ENCODE assay signal across 10 mouse cellular contexts in genomic region chr4:126620349-126620874, GRCm38 (mm10). TPM values are rescaled to one million over a fixed set of nuclear protein-coding genes. Genes with fewer than 3 reads are reported as not detected.
DNase-seq lines count a peak whose midpoint lies in the region; ATAC-seq lines count a peak whose summit lies in the region.
"Had no signal": no experiment of that assay in that cellular context is flagged by ENCODE, and none has a peak within 500 bp of the region (broad histone marks: within the 10 kb centered on the region; RNA-seq: fewer than 3 reads in every experiment).

No protein-coding gene starts in this region.

- DNase-seq in heart, postnatal 14 days, result no peak
- peak; percentile 24 for DNase-seq in embryonic facial prominence, embryonic 11.5 days (ENCODE audit: low spot score)
- DNase-seq in T-cell, adult 2 months (ENCODE audit: low spot score), result no peak
- DNase-seq in gastrocnemius, postnatal 36 days, result no peak
- no peak for DNase-seq in urinary bladder, adult 2 months (ENCODE audit: low spot score)
- DNase-seq: kidney, postnatal 25 days had no signal

- WGBS in heart, embryonic 14.5 days, result 22% methylated on average over 13 of the region's 13 CpGs
- WGBS in embryonic facial prominence, embryonic 11.5 days, result 17% methylated on average over 13 of the region's 13 CpGs
- WGBS in hindbrain, embryonic 16.5 days, result 18% methylated on average over 13 of the region's 13 CpGs
- WGBS in midbrain, embryonic 13.5 days, result 13% methylated on average over 13 of the region's 13 CpGs

- peak overlapping the region; percentile 62 for H3K4me2 ChIP-seq in heart, embryonic 14.5 days (ENCODE audit: low read length)
- peak overlapping the region; percentile 62 for H3K4me2 ChIP-seq in embryonic facial prominence, embryonic 11.5 days (ENCODE audit: low read depth, low read length)
- peak overlapping the region; percentile 64 for H3K4me2 ChIP-seq in hindbrain, embryonic 16.5 days (ENCODE audit: low read length)
- peak overlapping the region; percentile 56 for H3K4me2 ChIP-seq in midbrain, embryonic 13.5 days (replicated peaks)

- H3K27me3 ChIP-seq in heart, embryonic 14.5 days (ENCODE audit: control insufficient read depth, insufficient read depth, low read length), result peaks cover 39% of the 10 kb centered on the region
- H3K27me3 ChIP-seq in embryonic facial prominence, embryonic 11.5 days (ENCODE audit: control insufficient read depth, insufficient read depth, low read length), result no peaks in the 10 kb centered on the region
- peaks cover 5% of the 10 kb centered on the region for H3K27me3 ChIP-seq in hindbrain, embryonic 16.5 days (replicated peaks; ENCODE audit: control insufficient read depth, insufficient read depth, low read length)
- H3K27me3 ChIP-seq in midbrain, embryonic 13.5 days, result peaks cover 87% of the 10 kb centered on the region

- peak overlapping the region; percentile 54; the same call in 1 of the 2 replicates for H3K9ac ChIP-seq in heart, embryonic 14.5 days (ENCODE audit: low read length)
- peak overlapping the region; percentile 77 for H3K9ac ChIP-seq in embryonic facial prominence, embryonic 11.5 days (replicated peaks; ENCODE audit: low read length)
- H3K9ac ChIP-seq in hindbrain, embryonic 16.5 days (ENCODE audit: low read depth, low read length), result peak overlapping the region; percentile 63
- H3K9ac ChIP-seq in midbrain, embryonic 13.5 days (replicated peaks), result peak overlapping the region; percentile 55

- no peaks in the 10 kb centered on the region for H3K36me3 ChIP-seq in heart, embryonic 14.5 days (ENCODE audit: control insufficient read depth, insufficient read depth, low read length)
- no peaks in the 10 kb centered on the region for H3K36me3 ChIP-seq in embryonic facial prominence, embryonic 11.5 days (replicated peaks; ENCODE audit: control insufficient read depth, insufficient read depth, low read depth, low read length)
- no peaks in the 10 kb centered on the region; the same call in 1 of the 2 replicates for H3K36me3 ChIP-seq in hindbrain, embryonic 16.5 days (ENCODE audit: control insufficient read depth, insufficient read depth, low read length)
- no peaks in the 10 kb centered on the region for H3K36me3 ChIP-seq in midbrain, embryonic 13.5 days

- no peaks in the 10 kb centered on the region for H3K9me3 ChIP-seq in heart, embryonic 14.5 days (ENCODE audit: control insufficient read depth, low read length)
- no peaks in the 10 kb centered on the region for H3K9me3 ChIP-seq in embryonic facial prominence, embryonic 11.5 days (replicated peaks; ENCODE audit: control insufficient read depth, low read length)
- H3K9me3 ChIP-seq in hindbrain, embryonic 16.5 days (ENCODE audit: control insufficient read depth, low read length), result no peaks in the 10 kb centered on the region
- H3K9me3 ChIP-seq in midbrain, embryonic 13.5 days, result no peaks in the 10 kb centered on the region

- H3K27ac ChIP-seq in heart, embryonic 14.5 days (replicated peaks in 1 of 2; ENCODE audit: control insufficient read depth in 1 of 2, insufficient read depth in 1 of 2, low read depth in 2 of 2, low read length in 2 of 2), result no peak overlapping the region
- peak overlapping the region; percentile 47; the same call in 1 of the 2 replicates for H3K27ac ChIP-seq in embryonic facial prominence, embryonic 11.5 days (replicated peaks; ENCODE audit: low read depth, low read length)
- no peak overlapping the region for H3K27ac ChIP-seq in hindbrain, embryonic 16.5 days (ENCODE audit: low read depth, low read length)
- H3K27ac ChIP-seq in midbrain, embryonic 13.5 days, result peak overlapping the region; percentile 64

- H3K4me3 ChIP-seq in heart, embryonic 14.5 days (ENCODE audit: control insufficient read depth in 1 of 2, insufficient read depth in 1 of 2, low read depth in 1 of 2, low read length in 2 of 2), result peak overlapping the region; percentile 27 to 34; a peak in 3 of 4 replicates
- peak overlapping the region; percentile 30 for H3K4me3 ChIP-seq in embryonic facial prominence, embryonic 11.5 days (ENCODE audit: low read depth, low read length)
- peak overlapping the region; percentile 38 for H3K4me3 ChIP-seq in hindbrain, embryonic 16.5 days (ENCODE audit: low read length)
- peak overlapping the region; percentile 33 for H3K4me3 ChIP-seq in midbrain, embryonic 13.5 days (replicated peaks)
- H3K4me3 ChIP-seq: erythroblast, embryonic 14.5 days had no signal

- intact Hi-C loops in heart, postnatal 14 days (cut with DNase I), result no loop called here
- intact Hi-C loops in gastrocnemius, postnatal 36 days (cut with DNase I), result no loop called here

- H3K4me1 ChIP-seq in heart, embryonic 14.5 days (ENCODE audit: control insufficient read depth in 2 of 2, insufficient read depth in 2 of 2, low read length in 2 of 2), result 0 out of 4 replicates have a peak, but pooled peaks cover 0 to 6% of the 10 kb centered on the region in 2 experiments
- H3K4me1 ChIP-seq in embryonic facial prominence, embryonic 11.5 days (ENCODE audit: control insufficient read depth, insufficient read depth, low read length), result no peaks in the 10 kb centered on the region
- H3K4me1 ChIP-seq in hindbrain, embryonic 16.5 days (ENCODE audit: control insufficient read depth, insufficient read depth, low read depth, low read length), result peaks cover 10% of the 10 kb centered on the region
- peaks cover 18% of the 10 kb centered on the region for H3K4me1 ChIP-seq in midbrain, embryonic 13.5 days (replicated peaks)

- ATAC-seq in heart, embryonic 14.5 days (ENCODE audit: insufficient number of reproducible peaks, insufficient read depth, low FRiP score, low read depth), result no peak
- ATAC-seq in embryonic facial prominence, embryonic 11.5 days (replicated peaks; ENCODE audit: insufficient number of reproducible peaks, low FRiP score, low TSS enrichment, low read depth), result no peak
- ATAC-seq in hindbrain, embryonic 16.5 days, result no peak
- ATAC-seq in midbrain, embryonic 13.5 days, result no peak; the same call in 1 of the 2 replicates

RNA-seq across cellular contexts. Expression of gene 5730409E04Rik, which starts 10.8 kb away (rescaled TPM):
- polyA plus RNA-seq in heart, embryonic 14.5 days (2014; fragmentation: Nextera tagmentation; extraction: Ambion mirVana), result 1.9 and 2.7 TPM in 2 replicates
- total RNA-seq in heart, postnatal 14 days (2021), result 1 to 10 TPM; 7.7 to 8.4 TPM
- polyA plus RNA-seq in embryonic facial prominence, embryonic 11.5 days (2014; fragmentation: Nextera tagmentation; extraction: Ambion mirVana), result 1.4 and 1.8 TPM in 2 replicates
- 14.0 and 22.1 TPM in 2 replicates for polyA plus RNA-seq in hindbrain, embryonic 16.5 days (2015; fragmentation: Nextera tagmentation; extraction: Ambion mirVana)
- 5.4 and 5.8 TPM in 2 replicates for polyA plus RNA-seq in midbrain, embryonic 13.5 days (2015; fragmentation: Nextera tagmentation; extraction: Ambion mirVana)
- total RNA-seq in gastrocnemius, postnatal 36 days (2021), result 10 to 100 TPM; 18.8 to 20.1 TPM
- polyA plus RNA-seq in urinary bladder, adult 2 months (2012; rRNA removed), result 20.7 and 26.9 TPM in 2 replicates
- polyA plus RNA-seq: erythroblast, embryonic 14.5 days had no signal

RNA-seq across cellular contexts. Expression of gene Psmb2, which starts 57.0 kb away (rescaled TPM):
- polyA plus RNA-seq in heart, embryonic 14.5 days (2014; fragmentation: Nextera tagmentation; extraction: Ambion mirVana), result 430 and 438 TPM in 2 replicates
- 100 to 1,000 TPM; 121 to 122 TPM for total RNA-seq in heart, postnatal 14 days (2021)
- polyA plus RNA-seq in embryonic facial prominence, embryonic 11.5 days (2014; fragmentation: Nextera tagmentation; extraction: Ambion mirVana), result 562 and 576 TPM in 2 replicates
- 399 and 420 TPM in 2 replicates for polyA plus RNA-seq in hindbrain, embryonic 16.5 days (2015; fragmentation: Nextera tagmentation; extraction: Ambion mirVana)
- polyA plus RNA-seq in midbrain, embryonic 13.5 days (2015; fragmentation: Nextera tagmentation; extraction: Ambion mirVana), result 470 and 496 TPM in 2 replicates
- total RNA-seq in gastrocnemius, postnatal 36 days (2021), result 10 to 100 TPM; 77.9 to 88.6 TPM
- polyA plus RNA-seq in urinary bladder, adult 2 months (2012; rRNA removed), result 174 and 200 TPM in 2 replicates

Comparison
In these comparisons a context has a peak if more than half of its experiments do, and no peak if none do; other contexts are left out.
1. H3K27ac ChIP-seq: peak in embryonic facial prominence, embryonic 11.5 days (single experiment) and midbrain, embryonic 13.5 days (single experiment); none in heart, embryonic 14.5 days (0 of 2) and hindbrain, embryonic 16.5 days (single experiment).
2. Peak in every context shown above with its lines, with median percentiles within 50 percentile points of each other: H3K4me2 ChIP-seq, H3K4me3 ChIP-seq and H3K9ac ChIP-seq.